Mouse (Mus musculus) cerebellum, postnatal 14 days (tissue): ENCODE measurements around the gene Fitm2.
A peak's percentile ranks its signal among the peaks of the same experiment; 100 is the strongest.

ENCODE experiments used
- DNase-seq, 2 experiments: peaks; one replicate each; pipeline ENCODE4 v3.0.0; 2021; ENCODE audit warnings: mixed read lengths in 2 of 2

Fitm2 gene

GRCm38 (mm10) chr2:163472466-163472851 is at the start of gene Fitm2:
Gene Fitm2, minus strand, starts transcription at chr2:163472629.
- DNase-seq: peak; percentile 98 to 99

- no peak for DNase-seq
These were observed 34.0 kb upstream of the Fitm2 start, which contains the start of gene Hnf4a for GRCm38 (mm10) chr2:163506300-163507004. Gene Hnf4a, plus strand, starts transcription at chr2:163506808.

- DNase-seq: no peak
These were observed 30.8 kb upstream of the Fitm2 start for GRCm38 (mm10) chr2:163503191-163503590.

- DNase-seq: peak in 1 of 2 experiments; percentile 41
These were observed 29.8 kb upstream of the Fitm2 start for GRCm38 (mm10) chr2:163502219-163502618.

- DNase-seq: no peak
These were observed 22.0 kb upstream of the Fitm2 start for GRCm38 (mm10) chr2:163494456-163494855.

GRCm38 (mm10) chr2:163493976-163494375 is 21.5 kb upstream of the Fitm2 start:
- DNase-seq: peak; percentile 58 to 74

GRCm38 (mm10) chr2:163493031-163493430 is 20.6 kb upstream of the Fitm2 start:
- DNase-seq: peak in 1 of 2 experiments; percentile 14

GRCm38 (mm10) chr2:163492018-163492417 is 19.6 kb upstream of the Fitm2 start, which contains the start of gene R3hdml:
Gene R3hdml, plus strand, starts transcription at chr2:163492318.
- DNase-seq: no peak

GRCm38 (mm10) chr2:163491351-163491750 is 18.9 kb upstream of the Fitm2 start:
- peak; percentile 42 to 49 for DNase-seq

- DNase-seq: no peak
These were observed 18.2 kb upstream of the Fitm2 start for GRCm38 (mm10) chr2:163490656-163491055.

- DNase-seq: no peak
These were observed 17.4 kb upstream of the Fitm2 start for GRCm38 (mm10) chr2:163489725-163490291.

GRCm38 (mm10) chr2:163487360-163487759 is 14.9 kb upstream of the Fitm2 start:
- no peak for DNase-seq

GRCm38 (mm10) chr2:163481539-163482029 is 9.2 kb upstream of the Fitm2 start:
- DNase-seq: no peak

- DNase-seq: peak in 1 of 2 experiments; percentile 44
These were observed 7.9 kb upstream of the Fitm2 start for GRCm38 (mm10) chr2:163480191-163480825.

GRCm38 (mm10) chr2:163471710-163472465 is 541 bp downstream of the Fitm2 start:
- DNase-seq: no peak

GRCm38 (mm10) chr2:163471136-163471535 is 1.3 kb downstream of the Fitm2 start:
- DNase-seq: no peak

- DNase-seq: no peak
These were observed 2.7 kb downstream of the Fitm2 start for GRCm38 (mm10) chr2:163469711-163470110.

GRCm38 (mm10) chr2:163468866-163469265 is 3.6 kb downstream of the Fitm2 start:
- DNase-seq: no peak

- no peak for DNase-seq
These were observed 4.8 kb downstream of the Fitm2 start for GRCm38 (mm10) chr2:163467585-163467984.

GRCm38 (mm10) chr2:163466771-163467170 is 5.7 kb downstream of the Fitm2 start:
- no peak for DNase-seq

GRCm38 (mm10) chr2:163464562-163464961 is 7.9 kb downstream of the Fitm2 start:
- DNase-seq: no peak

- DNase-seq: no peak
These were observed 8.4 kb downstream of the Fitm2 start for GRCm38 (mm10) chr2:163463998-163464397.

- no peak for DNase-seq
These were observed 9.1 kb downstream of the Fitm2 start for GRCm38 (mm10) chr2:163463251-163463769.
